Mouse (Mus musculus) C2C12 (cell line): ENCODE results near the gene Ezr.

ENCODE experiments used
- CEBPB ChIP-seq: IDR thresholded peaks from one replicate; pipeline ENCODE4 v1.6.1; 2011; ENCODE audit warnings: low read depth, mild to moderate bottlenecking, control low read depth, moderate library complexity
- CTCF ChIP-seq: IDR thresholded peaks from one replicate; pipeline ENCODE4 v1.5.1; 2011; ENCODE audit not compliant: control insufficient read depth, insufficient read depth, insufficient read length
- MYOG ChIP-seq: IDR thresholded peaks from one replicate; pipeline ENCODE4 v1.6.1; 2011; ENCODE audit not compliant: control insufficient read depth, insufficient read length; ENCODE audit errors: extremely low read depth
- USF1 ChIP-seq: IDR thresholded peaks from one replicate; pipeline ENCODE4 v1.6.1; 2011; ENCODE audit warnings: low read depth, mild to moderate bottlenecking, control low read depth, moderate library complexity

DNA sequence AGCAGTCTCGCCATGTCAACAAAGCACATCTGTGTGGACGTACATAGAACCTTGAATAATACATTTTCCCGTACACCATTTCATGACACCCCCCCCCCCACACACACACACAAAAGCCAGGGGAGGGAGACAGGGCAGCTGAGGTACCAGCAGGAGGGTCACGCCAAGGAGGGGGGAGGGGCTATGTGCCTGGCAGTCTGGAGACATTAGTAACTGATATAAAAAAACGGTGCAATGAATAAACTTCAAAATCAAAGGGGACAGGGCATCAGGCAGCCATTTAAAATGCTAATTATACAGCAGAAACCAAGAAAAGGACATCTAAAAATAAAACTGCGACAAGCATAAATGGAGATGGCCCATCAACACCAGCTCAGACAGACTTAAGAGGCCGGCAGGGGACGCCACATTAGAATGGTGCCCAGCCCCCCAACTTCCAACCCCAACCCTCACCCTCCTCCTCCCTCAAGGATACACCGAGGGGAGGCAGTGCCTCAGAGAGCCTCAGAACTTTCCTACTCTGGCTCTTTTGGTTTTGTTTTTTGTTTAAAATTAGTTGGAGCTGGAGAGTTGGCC lies 22.8 kb downstream of the Ezr start:
- no peak for TF ChIP-seq MYOG
- TF ChIP-seq USF1, result no peak
- no peak for TF ChIP-seq CTCF
- no peak for TF ChIP-seq CEBPB
